Mouse (Mus musculus) forebrain, embryonic 16.5 days (tissue): ENCODE data around the gene Gm11114. TPM values are rescaled to one million over a fixed set of nuclear protein-coding genes. Genes with fewer than 3 reads are reported as not detected.

Experiments used
- ATAC-seq: fragments of 200-750 bp; cut with Nextera tagmentation; 2 replicates; pipeline ENCODE4 v1.8.0; 2017; ENCODE audit warnings: mild to moderate bottlenecking, moderate library complexity
- H3K27ac ChIP-seq: fragments of 300-500 bp; sonication (generic); 2 replicates; pipeline ENCODE4 v1.5.1; 2014; ENCODE audit warnings: low read length, control low read depth
- H3K27me3 ChIP-seq: fragments of 300-500 bp; sonication (generic); replicated peaks from 2 replicates; pipeline ENCODE4 v1.6.1; 2014; ENCODE audit warnings: low read length; ENCODE audit not compliant: control insufficient read depth, insufficient read depth
- H3K36me3 ChIP-seq: fragments of 300-500 bp; sonication (generic); 2 replicates; pipeline ENCODE4 v1.6.1; 2014; ENCODE audit not compliant: control insufficient read depth, insufficient read depth
- H3K4me1 ChIP-seq: fragments of 300-500 bp; sonication (generic); replicated peaks from 2 replicates; pipeline ENCODE4 v1.6.1; 2014; ENCODE audit warnings: low read length; ENCODE audit not compliant: control insufficient read depth, insufficient read depth
- H3K4me2 ChIP-seq: fragments of 300-500 bp; sonication (generic); 2 replicates; pipeline ENCODE4 v1.6.1; 2014; ENCODE audit warnings: mild to moderate bottlenecking, low read length, control low read depth
- H3K4me3 ChIP-seq: fragments of 300-500 bp; sonication (generic); replicated peaks from 2 replicates; pipeline ENCODE4 v1.5.1; 2014; ENCODE audit warnings: mild to moderate bottlenecking, low read length, control low read depth
- H3K9ac ChIP-seq: fragments of 300-500 bp; sonication (generic); replicated peaks from 2 replicates; pipeline ENCODE4 v1.6.1; 2014; ENCODE audit warnings: low read depth, low read length, control low read depth
- H3K9me3 ChIP-seq: fragments of 300-500 bp; sonication (generic); 2 replicates; pipeline ENCODE4 v1.6.1; 2016; ENCODE audit warnings: low read length; ENCODE audit not compliant: control insufficient read depth
- WGBS: fragments of 180-500 bp; shearing (Covaris S2); extraction: QIAGEN DNeasy Blood & Tissue Kit; methylation state at CpG from one replicate; pipeline ENCODE4 v1.1.7; 2014; 5-methylcytosine and 5-hydroxymethylcytosine counted together
- polyA plus RNA-seq: library from polyadenylated mRNA; unstranded; fragments of >200 nt; fragmentation: Nextera tagmentation; extraction: Ambion mirVana; gene quantifications from 2 replicates; pipeline ENCODE4 v1.2.1, GENCODE M21; 2015

The Gm11114 gene
- not detected in 2 replicates for polyA plus RNA-seq

DNA sequence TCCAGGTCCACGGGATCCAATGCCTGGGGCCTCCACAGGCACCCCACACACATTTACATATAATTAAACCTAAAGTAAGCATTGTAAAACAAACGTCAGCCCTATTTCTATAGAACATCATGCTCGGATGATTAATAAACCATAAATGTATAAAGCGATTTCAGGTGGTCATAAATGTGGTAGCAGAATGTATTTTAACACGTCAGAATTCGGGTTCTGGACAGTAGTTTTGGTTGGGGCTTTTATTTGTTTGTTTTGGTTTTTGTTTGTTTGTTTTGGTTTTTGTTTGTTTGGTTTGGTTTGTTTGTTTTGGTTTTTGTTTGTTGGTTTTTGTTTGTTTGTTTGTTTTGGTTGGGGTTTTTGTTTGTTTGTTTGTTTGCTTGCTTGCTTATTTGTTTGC is at the start of gene Gm11114:
TSS of gene Gm11114 (plus strand) at position 301 of the 400 bp plus-strand sequence.
- Histone ChIP-seq H3K4me3 (no peak within 1 kb of the TSS), H3K27ac (no peak within 1 kb of the TSS), H3K4me1 (no peaks in the 10 kb centered on the region), H3K36me3 (no peaks in the 10 kb centered on the region), H3K4me2 (no peak within 1 kb of the TSS), H3K9me3 (no peaks in the 10 kb centered on the region), H3K9ac (no peak within 1 kb of the TSS), H3K27me3 (no peaks in the 10 kb centered on the region)
- WGBS, result 82% methylated on average over 6 of the region's 6 CpGs
- ATAC-seq, result no peak

DNA sequence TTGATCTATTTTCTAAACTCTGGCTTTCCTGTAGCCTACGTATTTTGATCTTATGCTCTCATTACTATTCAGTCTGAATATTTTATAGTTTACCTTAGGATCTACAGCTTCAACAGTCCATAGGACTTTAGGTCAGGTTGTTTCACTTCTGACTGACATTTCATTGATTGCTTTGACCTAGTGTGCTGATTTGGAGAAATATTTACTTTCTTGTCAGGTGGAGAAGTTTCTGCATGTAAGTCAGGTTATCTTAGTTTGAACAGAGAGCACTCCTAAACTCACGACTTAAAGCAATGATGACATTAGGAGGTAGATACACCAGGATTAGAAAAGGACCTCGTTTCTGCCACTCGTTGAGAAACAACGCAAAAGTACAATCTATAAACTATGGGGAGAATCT is 45.7 kb upstream of the Gm11114 start:
- H3K4me3 ChIP-seq, result no peak overlapping the region
- no peaks in the 10 kb centered on the region for H3K4me1 ChIP-seq
- WGBS, result 89% methylated on average over 5 of the region's 5 CpGs
- H3K27ac ChIP-seq, result no peak overlapping the region
- no peaks in the 10 kb centered on the region for H3K27me3 ChIP-seq
- no peaks in the 10 kb centered on the region for H3K9me3 ChIP-seq
- no peak for ATAC-seq
- no peak overlapping the region for H3K9ac ChIP-seq
- no peak overlapping the region for H3K4me2 ChIP-seq
- H3K36me3 ChIP-seq, result no peaks in the 10 kb centered on the region

DNA sequence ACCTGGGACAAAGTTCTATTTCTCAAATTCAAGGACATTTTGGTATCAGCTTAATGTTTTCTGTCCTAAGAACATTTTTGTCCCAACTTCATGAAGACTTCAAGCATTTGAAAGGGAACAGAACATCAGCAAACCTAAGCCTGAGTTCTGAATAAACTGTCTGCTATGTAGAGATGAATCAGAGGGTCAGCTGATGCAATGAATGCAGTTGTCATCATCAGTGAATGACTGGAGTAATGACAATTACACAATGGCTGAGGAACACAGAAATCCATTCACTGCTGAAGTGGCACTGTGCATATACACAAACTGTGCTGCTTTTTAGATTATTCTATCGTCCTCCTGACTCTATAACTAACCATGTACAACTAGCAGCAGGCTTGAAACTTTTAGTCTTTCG is 38.5 kb upstream of the Gm11114 start:
- Histone ChIP-seq H3K4me1 (no peaks in the 10 kb centered on the region), H3K4me2 (no peak overlapping the region), H3K36me3 (no peaks in the 10 kb centered on the region), H3K27me3 (no peaks in the 10 kb centered on the region), H3K27ac (no peak overlapping the region), H3K9me3 (no peaks in the 10 kb centered on the region), H3K4me3 (no peak overlapping the region), H3K9ac (no peak overlapping the region)
- 67% methylated on average over 2 of the region's 2 CpGs for WGBS
- ATAC-seq, result no peak

DNA sequence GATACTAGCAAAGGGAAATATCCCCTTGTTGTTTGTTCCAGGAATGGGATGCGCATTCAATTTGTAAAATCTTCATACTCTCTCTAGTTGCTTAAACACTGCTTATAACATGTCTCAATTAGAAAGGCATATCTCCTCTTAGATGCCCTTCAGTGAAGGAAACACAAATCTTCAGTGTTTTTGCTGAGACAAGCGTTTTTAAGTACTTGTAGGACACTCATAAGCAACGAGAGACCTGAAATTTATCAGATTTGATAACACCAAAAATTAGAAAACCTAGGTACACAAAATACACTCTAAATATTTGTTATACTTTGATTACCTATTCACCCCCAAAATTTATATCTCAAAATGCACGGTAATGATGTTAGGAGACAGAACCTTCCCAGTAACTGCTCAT is 9.7 kb upstream of the Gm11114 start:
- Histone ChIP-seq H3K4me2 (no peak overlapping the region), H3K36me3 (no peaks in the 10 kb centered on the region), H3K4me3 (no peak overlapping the region), H3K27me3 (no peaks in the 10 kb centered on the region), H3K27ac (no peak overlapping the region), H3K4me1 (no peaks in the 10 kb centered on the region), H3K9me3 (no peaks in the 10 kb centered on the region), H3K9ac (no peak overlapping the region)
- 83% methylated on average over 4 of the region's 4 CpGs for WGBS
- no peak for ATAC-seq

DNA sequence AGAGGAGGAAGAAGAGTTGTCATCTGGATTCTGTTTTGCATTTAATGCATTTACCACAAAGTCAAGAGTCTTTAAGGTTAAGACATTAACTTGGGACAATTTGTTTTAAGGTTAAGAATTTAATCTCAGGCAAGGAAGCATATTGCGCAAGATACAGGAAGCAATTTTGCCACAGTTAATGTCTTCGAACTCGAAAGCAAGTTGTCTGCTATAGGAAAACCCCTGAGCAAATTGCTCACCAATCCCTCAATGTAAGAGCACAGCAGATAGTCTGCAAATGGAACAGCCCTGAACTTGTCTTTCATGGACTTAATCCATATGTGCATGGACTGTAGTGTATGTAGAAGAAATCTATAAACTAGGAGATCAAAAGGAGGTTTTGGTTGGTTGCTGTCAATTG is 9.2 kb upstream of the Gm11114 start:
- H3K9me3 ChIP-seq, result no peaks in the 10 kb centered on the region
- no peak overlapping the region for H3K4me2 ChIP-seq
- 93% methylated on average over 3 of the region's 3 CpGs for WGBS
- no peaks in the 10 kb centered on the region for H3K27me3 ChIP-seq
- no peak overlapping the region for H3K27ac ChIP-seq
- ATAC-seq, result no peak
- H3K4me3 ChIP-seq, result no peak overlapping the region
- H3K36me3 ChIP-seq, result no peaks in the 10 kb centered on the region
- H3K9ac ChIP-seq, result no peak overlapping the region
- no peaks in the 10 kb centered on the region for H3K4me1 ChIP-seq

DNA sequence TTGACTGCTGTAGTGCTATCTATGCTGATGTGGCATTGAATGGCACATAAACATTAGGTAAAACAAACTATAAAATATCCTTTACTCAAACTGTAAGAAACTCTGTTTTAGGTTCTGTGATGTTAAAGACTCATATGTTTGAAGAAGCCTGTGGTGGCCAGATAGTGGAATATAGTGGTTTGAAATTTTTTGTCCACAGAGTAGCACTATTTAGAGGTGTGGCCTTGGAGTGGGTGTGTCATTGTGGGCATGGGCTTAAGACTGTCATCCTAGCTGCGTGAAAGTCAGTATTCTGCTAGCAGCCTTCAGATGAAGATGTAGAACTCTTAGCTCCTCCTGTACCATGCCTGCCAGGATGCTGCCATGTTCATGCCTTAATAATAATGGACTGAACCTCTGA is 3.5 kb downstream of the Gm11114 start:
- WGBS, result 48% methylated on average over 1 of the region's 1 CpGs
- Histone ChIP-seq H3K27me3 (no peaks in the 10 kb centered on the region), H3K4me1 (no peaks in the 10 kb centered on the region), H3K4me3 (no peak overlapping the region), H3K27ac (no peak overlapping the region), H3K9ac (no peak overlapping the region), H3K4me2 (no peak overlapping the region), H3K36me3 (no peaks in the 10 kb centered on the region), H3K9me3 (no peaks in the 10 kb centered on the region)
- ATAC-seq, result no peak

DNA sequence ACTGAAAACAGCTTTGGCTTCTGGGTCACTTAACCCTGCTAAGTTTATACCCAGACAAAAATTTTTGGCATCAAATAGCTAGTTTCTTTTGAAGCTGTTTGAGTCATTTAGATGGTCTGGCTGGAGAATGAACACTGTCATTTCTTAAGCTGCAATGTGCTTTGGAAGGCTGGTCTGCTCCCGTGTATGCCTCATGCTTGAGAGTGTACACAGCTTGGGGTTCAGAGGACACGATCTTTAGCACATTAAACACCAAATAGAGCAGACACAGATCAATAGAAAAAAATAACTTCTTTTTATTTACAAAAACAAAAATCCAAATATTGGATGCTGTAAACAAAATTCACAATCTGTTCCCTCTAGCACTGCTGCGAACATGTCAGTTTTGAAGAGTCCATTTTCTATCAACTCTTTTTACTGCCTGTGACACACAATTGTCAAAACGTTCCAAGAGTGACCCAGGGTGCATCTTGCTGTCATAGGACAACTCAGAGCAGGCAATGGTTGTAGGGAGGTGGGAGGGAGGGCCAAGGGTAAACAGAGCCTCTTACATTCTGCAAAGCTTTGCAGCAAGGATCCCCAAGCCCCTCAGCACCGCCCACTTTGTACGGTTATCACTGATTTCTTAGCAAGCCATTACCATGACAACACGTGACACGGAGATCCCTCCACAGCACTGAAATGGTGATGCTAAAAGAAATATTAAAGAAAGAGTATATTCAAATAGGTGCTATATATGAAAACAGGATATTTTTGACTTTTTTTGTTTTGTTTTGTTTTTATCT is 7.8 kb downstream of the Gm11114 start:
- no peaks in the 10 kb centered on the region for H3K36me3 ChIP-seq
- 0 out of 2 replicates have a peak, but pooled peaks cover 4% of the 10 kb centered on the region for H3K27me3 ChIP-seq
- H3K9ac ChIP-seq, result no peak overlapping the region
- H3K4me2 ChIP-seq, result no peak overlapping the region
- WGBS, result 67% methylated on average over 8 of the region's 8 CpGs
- ATAC-seq, result no peak
- H3K4me3 ChIP-seq, result no peak overlapping the region
- no peak overlapping the region for H3K27ac ChIP-seq
- H3K9me3 ChIP-seq, result no peaks in the 10 kb centered on the region
- H3K4me1 ChIP-seq, result no peaks in the 10 kb centered on the region

DNA sequence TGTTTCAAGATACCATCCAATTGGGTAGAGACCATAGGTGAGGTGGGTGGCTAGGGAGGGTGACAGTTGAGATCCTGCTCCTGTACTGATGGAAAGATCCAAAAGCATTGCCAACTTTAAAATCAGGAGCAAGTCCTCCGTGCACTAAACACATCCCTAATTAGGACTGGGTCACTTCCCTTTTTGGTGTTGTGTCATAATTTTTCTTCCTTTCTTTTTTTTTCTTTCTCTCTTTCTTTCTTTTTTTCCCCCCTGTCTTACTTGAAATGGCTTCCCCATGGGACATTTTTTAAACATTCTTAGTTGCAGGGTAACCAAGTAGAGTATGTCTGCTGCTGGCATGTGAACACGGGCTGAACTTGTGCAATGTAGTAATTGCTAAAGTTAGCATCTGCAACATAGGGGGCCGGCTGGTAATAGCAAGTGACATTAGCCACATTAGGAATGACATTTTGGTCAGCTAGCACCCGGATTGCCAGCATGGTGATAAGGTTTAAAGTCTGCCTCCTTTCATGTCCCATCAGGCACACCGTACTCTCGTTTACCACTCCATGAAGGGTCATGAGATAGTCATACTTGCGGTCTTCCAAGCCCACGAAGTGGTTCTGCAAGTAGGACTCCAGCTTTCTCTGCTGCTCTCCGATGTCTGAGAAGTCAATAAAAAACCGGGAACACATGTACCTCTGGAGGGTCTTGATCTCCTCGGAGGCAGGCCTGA is 11.7 kb downstream of the Gm11114 start:
- Histone ChIP-seq H3K4me2 (no peak overlapping the region), H3K4me3 (no peak overlapping the region), H3K9ac (no peak overlapping the region)

DNA sequence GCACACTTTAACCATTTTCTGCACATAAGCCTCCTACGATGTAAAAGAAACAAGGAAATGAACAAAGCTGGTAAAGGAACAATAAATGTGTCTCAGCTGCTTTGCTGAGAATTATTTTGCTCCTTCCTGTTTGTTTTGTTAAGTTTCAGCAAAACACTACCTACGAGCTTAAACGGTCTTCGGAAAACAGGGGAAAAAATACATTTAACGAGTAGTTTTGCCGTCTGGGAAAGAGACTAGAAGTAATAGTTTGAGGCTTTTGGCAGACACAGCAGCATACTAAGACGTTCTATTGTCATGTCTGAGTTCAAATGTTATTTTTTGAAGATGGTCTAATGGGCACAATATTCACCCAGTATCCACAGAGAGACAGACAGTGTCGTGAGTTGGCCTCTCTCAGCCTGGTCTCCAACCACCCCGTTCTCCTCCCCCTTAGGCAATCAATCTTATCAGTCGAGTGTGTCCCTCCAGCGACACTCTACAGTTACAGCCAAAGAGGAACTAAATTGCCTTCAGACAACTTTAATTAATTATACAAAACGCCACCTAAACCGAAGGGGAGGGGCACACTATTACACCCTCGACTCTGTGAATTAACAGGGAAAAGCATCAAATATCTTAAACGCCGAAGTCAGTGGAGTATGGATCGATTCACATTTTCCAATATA is 12.8 kb downstream of the Gm11114 start:
- peak overlapping the region; percentile 14 for H3K4me3 ChIP-seq
- ATAC-seq, result no peak
- H3K36me3 ChIP-seq, result no peaks in the 10 kb centered on the region
- peak overlapping the region; percentile 99 for H3K4me2 ChIP-seq
- no peak overlapping the region for H3K27ac ChIP-seq
- peaks cover 14% of the 10 kb centered on the region for H3K4me1 ChIP-seq
- H3K27me3 ChIP-seq, result peaks cover 13% of the 10 kb centered on the region; the same call in 1 of the 2 replicates
- 32% methylated on average over 17 of the region's 17 CpGs for WGBS
- no peaks in the 10 kb centered on the region for H3K9me3 ChIP-seq
- no peak overlapping the region for H3K9ac ChIP-seq

More for the DNA sequence above, 11.7 kb downstream of the Gm11114 start:
- WGBS, result 86% methylated on average over 11 of the region's 11 CpGs
- Histone ChIP-seq H3K27ac (no peak overlapping the region), H3K36me3 (no peaks in the 10 kb centered on the region), H3K27me3 (peaks cover 13% of the 10 kb centered on the region; the same call in 1 of the 2 replicates), H3K9me3 (no peaks in the 10 kb centered on the region), H3K4me1 (peaks cover 14% of the 10 kb centered on the region)
- ATAC-seq, result no peak
